Mouse (Mus musculus) limb, embryonic 11.5 days (tissue): ENCODE results near the gene Impdh1. TPM values are rescaled to one million over a fixed set of nuclear protein-coding genes. Genes with fewer than 3 reads are reported as not detected.

Experiments
- microRNA-seq: library from miRNA; unstranded; fragments of <30 nt; microRNA quantifications from one replicate; pipeline ENCODE4, GENCODE M21; 2016
- polyA plus RNA-seq: library from polyadenylated mRNA; unstranded; fragments of >200 nt; fragmentation: Nextera tagmentation; extraction: Ambion mirVana; gene quantifications from 2 replicates; pipeline ENCODE4 v1.2.1, GENCODE M21; 2014

Impdh1 gene
- polyA plus RNA-seq, 1 experiment from 2014 or later: 40.8 TPM

Small RNAs within 50 kb of the gene (microRNA-seq; reads per million reads assigned to microRNA genes)
- not detected for gene Gm24303

Other genes with a start within 250 kb of the Impdh1 start
- gene Lep, start 156.1 kb downstream of the Impdh1 start, polyA plus RNA-seq: not detected in 2 replicates
- 70.3 and 74.9 TPM in 2 replicates for gene Rbm28, start 51.4 kb downstream of the Impdh1 start, polyA plus RNA-seq
- gene Prrt4, start 36.8 kb downstream of the Impdh1 start, polyA plus RNA-seq: 1.2 TPM in 2 replicates
- 41.6 and 43.0 TPM in 2 replicates for gene Hilpda, start 56.1 kb upstream of the Impdh1 start, polyA plus RNA-seq
- gene Fam71f2, start 63.2 kb upstream of the Impdh1 start, polyA plus RNA-seq: 0.33 and 0.81 TPM in 2 replicates
- gene Fam71f1, start 102.8 kb upstream of the Impdh1 start, polyA plus RNA-seq: 0.11 TPM in 1 of 2 replicates, not detected in the other
- 308 and 313 TPM in 2 replicates for gene Calu, start 131.7 kb upstream of the Impdh1 start, polyA plus RNA-seq
- gene Opn1sw, start 172.1 kb upstream of the Impdh1 start, polyA plus RNA-seq: 0.24 TPM in 2 replicates
- gene Ccdc136, start 179.9 kb upstream of the Impdh1 start, polyA plus RNA-seq: 37.1 and 37.3 TPM in 2 replicates
- 2.5 and 3.1 TPM in 2 replicates for gene Flnc, start 216.9 kb upstream of the Impdh1 start, polyA plus RNA-seq